Mouse (Mus musculus) cerebellum, adult 18-20 months (tissue): ENCODE data around the gene Ap1m1.

Experiments
- DNase-seq, 2 experiments: peaks; one replicate each; pipeline ENCODE4 v3.0.0; 2021

Ap1m1 gene

DNA sequence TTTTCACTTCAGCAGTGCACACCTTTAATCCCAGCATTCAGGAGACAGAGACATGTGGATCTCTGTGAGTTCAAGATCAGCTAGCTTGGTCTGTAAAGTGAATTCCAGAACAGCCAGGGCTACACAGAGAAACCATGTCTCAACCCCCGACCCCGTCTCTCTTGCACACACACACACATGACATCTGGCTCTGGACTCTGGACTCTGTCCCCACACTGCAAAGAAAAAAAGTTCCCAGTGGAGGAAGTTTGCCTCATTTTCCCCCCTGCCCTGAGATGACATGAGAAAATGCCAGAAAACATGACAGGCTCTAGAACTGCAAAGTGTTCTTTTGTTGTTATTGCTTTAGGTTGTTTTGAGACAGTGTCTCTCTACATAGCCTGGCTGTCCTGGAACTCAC is 20.0 kb downstream of the Ap1m1 start:
- no peak for DNase-seq

DNA sequence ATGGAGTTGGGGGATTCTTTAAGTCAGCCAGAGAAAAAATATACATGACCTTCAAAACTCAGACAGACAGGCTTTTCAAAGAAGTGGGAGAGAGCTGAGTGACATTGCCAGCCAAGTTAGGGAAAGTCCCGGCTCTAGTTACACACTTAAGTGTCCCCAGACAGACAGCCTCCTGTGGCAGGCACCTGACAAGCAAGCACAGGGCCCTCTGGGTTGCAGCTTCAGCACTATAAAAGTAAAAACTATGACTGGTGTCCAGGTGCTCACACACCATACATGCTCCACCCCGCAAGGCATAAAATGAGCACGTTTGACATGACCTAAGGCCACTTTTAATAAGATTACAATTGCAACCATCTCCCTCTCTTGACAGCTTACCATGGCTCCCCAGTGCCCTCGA is 20.8 kb downstream of the Ap1m1 start:
- DNase-seq = no peak

GRCm38 (mm10) chr8:72261019-72261418 is 21.2 kb downstream of the Ap1m1 start:
- peak; percentile 30 to 31 for DNase-seq

- DNase-seq = no peak
Observed at GRCm38 (mm10) chr8:72261431-72261830, 21.6 kb downstream of the Ap1m1 start.

GRCm38 (mm10) chr8:72261872-72262271 is 22.1 kb downstream of the Ap1m1 start:
- no peak for DNase-seq

DNA sequence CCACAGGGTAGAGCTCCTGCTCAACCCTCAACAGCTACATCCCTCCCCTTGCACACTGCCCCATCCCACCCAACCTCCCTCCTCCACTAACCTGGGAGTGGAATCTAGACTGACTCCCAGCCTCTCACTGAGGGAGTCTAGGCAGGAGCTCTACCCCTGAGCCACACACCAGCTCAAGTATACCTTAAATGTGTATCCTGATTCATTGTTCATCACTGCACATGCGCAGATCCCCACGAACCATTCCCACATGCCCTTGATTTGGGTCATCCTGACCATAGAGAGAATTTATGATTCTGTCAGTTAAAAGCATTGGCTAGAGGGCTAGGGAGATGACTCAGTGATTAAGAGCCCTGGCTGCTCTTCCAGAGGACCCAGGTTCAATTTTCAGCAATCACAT is 22.9 kb downstream of the Ap1m1 start:
- DNase-seq = no peak

- DNase-seq = no peak
Observed at GRCm38 (mm10) chr8:72263451-72263850, 23.6 kb downstream of the Ap1m1 start.

- no peak for DNase-seq
Observed at GRCm38 (mm10) chr8:72265342-72265741, 25.5 kb downstream of the Ap1m1 start.

DNA sequence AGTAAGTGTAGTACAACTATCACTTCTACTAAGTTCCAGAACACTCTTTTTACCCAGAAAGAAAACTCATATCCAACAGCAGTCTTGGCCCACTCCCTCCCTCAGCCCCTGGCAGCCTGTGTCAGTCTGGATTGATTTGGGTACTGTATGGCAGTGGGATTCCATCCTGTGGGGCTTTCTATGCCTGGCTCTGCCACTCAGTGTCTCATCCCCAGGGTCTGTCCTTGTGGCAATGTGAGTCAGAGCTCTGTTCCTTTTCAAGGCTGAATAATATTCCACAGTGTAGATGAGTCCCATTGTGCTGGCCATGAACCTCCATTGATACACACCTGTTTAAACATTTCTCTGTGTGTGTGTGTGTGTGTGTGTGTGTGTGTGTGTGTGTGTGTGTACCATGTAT is 26.9 kb downstream of the Ap1m1 start:
- DNase-seq = no peak

- DNase-seq = no peak
Observed at GRCm38 (mm10) chr8:72267106-72267505, 27.3 kb downstream of the Ap1m1 start.

DNA sequence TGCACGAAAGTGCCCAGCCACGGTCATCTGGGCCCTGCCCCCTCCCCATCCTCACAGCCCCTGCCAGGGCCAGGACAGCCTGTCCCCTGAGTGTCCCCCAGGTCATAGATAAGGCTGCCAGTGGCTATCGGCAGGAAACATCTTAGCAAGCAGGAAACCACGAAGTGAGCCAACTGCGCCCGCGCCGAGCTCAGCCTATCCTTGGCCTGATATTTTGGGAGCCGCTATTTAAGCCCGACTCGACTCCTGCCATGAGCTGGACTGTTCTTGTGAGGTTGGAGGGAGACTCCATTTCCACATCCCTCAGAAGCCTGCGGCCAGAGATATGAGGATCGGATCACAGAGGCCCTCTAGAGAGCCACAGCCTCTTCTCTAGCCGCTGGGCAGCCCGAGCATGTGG is 28.5 kb downstream of the Ap1m1 start:
- no peak for DNase-seq

DNA sequence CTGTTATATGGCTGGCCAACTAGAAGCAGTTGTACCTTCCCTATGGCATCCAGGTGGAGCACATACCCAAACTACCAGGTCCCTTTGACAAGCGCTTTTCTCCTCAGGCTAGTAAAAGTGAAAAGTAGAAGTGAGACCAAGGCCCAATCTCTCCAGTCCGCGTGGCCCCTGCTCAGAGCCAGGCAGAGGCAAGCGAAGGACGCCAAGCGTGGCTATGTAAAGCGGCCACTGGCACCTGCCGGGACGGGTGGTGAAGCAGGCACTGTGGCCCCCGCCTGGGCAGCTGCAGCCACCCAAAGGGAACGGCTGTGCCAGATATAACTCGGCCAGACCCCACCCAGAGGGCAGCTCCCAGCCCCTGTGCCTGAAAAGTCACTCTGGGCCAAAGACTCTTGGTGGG is 30.8 kb downstream of the Ap1m1 start:
- DNase-seq = no peak

DNA sequence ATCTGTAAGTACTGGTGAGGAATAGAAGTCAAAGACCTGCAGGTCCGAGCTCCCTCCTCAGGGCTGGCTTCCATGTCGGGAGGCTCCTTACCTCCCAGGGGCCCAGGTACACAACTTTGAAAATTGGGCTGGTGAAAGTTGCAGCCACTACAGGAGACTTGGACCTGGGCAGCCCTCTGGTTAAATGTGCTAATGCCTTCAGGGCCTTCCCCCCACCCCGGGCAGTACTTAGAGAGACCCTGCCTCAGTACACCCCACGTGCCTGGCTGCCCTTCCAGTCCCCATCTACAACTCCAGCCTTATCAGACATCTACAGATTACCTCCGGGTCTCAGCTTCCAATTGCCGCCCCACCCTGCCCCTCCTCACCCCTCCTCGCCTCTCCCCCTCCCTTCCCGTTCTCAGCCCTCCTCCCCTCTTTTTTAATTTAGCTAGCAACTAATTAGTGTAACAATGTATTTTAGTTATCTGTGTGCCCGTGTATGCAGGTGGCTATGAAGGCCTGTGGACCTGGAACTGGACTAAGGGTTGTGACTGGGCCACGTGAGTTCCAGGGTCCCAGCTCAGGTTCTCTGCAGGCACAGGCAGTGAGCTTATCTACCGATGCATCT is 31.3 kb downstream of the Ap1m1 start:
- DNase-seq = no peak

- no peak for DNase-seq
Observed at GRCm38 (mm10) chr8:72271691-72272090, 31.9 kb downstream of the Ap1m1 start.

GRCm38 (mm10) chr8:72272361-72272760 is 32.5 kb downstream of the Ap1m1 start:
- DNase-seq = peak; percentile 20 to 26

DNA sequence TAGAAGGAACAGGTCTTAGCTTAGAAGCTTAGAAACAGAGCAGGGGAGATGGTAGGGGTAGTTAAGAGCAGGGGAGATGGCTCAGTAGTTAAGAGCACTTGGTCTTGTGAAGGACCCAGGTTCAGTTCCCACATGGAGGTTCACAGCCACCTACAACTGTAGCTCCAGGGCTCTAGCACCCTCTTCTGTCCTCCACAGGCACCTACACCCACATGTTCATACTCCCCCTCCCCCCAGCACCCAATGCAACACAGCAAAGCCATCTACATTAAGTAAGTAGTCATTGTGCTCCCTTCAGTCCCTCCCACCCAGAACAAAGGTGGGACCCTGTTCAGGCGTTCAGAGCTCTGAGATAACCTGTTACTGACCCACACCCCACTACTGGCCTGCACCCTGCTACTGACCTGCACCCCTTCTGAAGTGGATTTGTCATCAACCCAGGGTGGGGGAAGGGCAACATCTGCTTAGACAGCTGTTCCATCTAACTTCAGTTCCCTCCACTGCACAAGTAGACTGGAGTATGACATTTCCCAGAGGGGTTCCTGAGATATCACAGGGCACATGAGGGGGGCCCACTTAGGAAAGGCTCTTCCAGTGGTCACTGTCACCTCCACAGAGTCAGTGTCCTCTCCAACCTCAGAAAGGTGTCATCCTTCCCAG is 33.4 kb downstream of the Ap1m1 start:
- no peak for DNase-seq

GRCm38 (mm10) chr8:72273807-72274206 is 34.0 kb downstream of the Ap1m1 start:
- DNase-seq = no peak

GRCm38 (mm10) chr8:72277244-72277643 is 37.4 kb downstream of the Ap1m1 start:
- no peak for DNase-seq

DNA sequence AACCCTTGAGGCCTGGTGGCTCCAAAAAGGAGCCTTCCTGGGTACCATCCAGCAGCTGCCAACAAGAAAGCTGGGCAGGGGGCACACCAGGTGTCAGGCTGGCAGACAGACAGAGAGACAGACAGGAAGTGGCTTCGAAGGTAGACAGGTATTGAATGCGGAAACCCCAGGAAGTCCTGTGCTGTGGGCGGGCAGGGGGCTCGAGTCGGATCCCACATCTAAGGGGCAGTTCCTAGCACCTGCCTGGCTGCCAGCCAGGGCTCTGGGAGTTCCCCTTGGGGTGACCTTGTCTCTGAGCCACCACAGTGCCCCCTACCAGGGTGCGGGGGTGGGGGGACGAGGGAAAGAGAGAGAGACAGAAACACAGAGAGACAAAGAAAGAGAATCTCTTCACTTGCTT is 39.3 kb downstream of the Ap1m1 start:
- no peak for DNase-seq

DNA sequence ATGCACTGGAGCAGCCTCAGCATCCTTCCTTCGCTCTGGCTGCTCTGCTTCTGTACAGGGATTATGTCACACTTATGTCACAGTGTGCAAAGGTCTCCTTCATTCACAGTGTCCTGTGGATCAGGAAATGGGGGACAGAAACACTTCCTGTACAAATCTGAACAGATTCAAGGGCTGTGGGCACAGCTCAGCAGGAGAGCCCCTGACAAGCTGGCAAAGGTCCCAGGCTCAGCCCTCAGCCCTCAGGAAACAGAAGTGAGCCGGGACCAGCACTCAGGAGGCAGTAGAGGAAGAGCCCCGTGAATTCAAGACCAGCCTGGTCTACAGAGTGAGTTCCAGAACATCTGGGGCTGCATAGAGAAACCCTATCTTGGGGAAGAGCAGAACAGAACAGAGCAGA is 41.8 kb downstream of the Ap1m1 start:
- DNase-seq = no peak

- DNase-seq = no peak
Observed at GRCm38 (mm10) chr8:72285285-72285684, 45.5 kb downstream of the Ap1m1 start.

DNA sequence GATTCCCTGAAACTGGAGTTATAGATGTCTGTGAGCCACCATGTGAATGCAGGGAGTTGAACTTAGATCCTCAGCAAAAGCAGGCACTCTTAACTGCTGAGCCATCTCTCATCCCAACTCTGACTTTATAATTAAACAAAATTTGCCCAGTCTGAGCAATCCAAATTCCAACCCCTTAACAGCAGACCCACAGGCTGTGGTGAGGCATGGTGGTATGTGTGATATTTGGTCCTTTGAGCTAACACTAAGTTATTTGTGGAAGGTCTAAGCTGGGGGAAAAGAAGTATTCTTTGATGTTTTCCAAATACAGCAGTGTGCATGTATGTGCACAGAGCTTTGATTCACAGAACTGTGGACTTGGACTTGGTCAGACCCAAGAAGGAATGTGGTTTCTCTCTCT is 49.2 kb downstream of the Ap1m1 start:
- DNase-seq = no peak

- no peak for DNase-seq
Observed at GRCm38 (mm10) chr8:72291104-72291503, 51.3 kb downstream of the Ap1m1 start.

- no peak for DNase-seq
Observed at GRCm38 (mm10) chr8:72293309-72293708, 53.5 kb downstream of the Ap1m1 start.

DNA sequence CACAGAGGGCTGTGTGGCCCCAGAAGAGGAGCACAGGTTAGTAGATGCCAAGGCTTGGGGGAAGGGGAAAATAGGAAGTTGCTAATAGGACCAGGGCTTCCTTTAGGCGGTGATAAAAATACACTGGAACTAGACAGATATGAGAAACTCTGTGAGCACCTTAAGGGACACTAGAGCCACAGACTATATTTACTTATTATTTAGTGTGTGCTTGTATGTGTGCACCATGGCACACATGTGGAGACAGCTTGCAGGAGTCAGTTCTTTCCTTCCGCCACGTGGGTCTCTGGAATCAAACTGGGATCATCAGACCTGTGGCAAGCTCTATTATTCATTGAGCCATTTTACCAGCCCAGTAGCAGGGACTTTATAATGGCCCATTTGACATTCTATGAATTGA is 55.3 kb downstream of the Ap1m1 start:
- no peak for DNase-seq
